Mouse (Mus musculus) CH12.LX (cell line): ENCODE measurements around the gene Edn2. TPM values are rescaled to one million over a fixed set of nuclear protein-coding genes. Genes with fewer than 3 reads are reported as not detected.

ENCODE experiments used
- DNase-seq: peaks from one replicate; pipeline ENCODE4 v3.0.0-alpha.2; 2013; ENCODE audit errors: extremely low read depth
- H3K27ac ChIP-seq: 2 replicates; pipeline ENCODE4 v1.5.1; 2012; ENCODE audit warnings: low read depth, mild to moderate bottlenecking, control low read depth, moderate library complexity; ENCODE audit not compliant: insufficient read depth
- H3K27me3 ChIP-seq: replicated peaks from 2 replicates; pipeline ENCODE3; 2012; ENCODE audit warnings: inconsistent platforms
- H3K36me3 ChIP-seq, 2 experiments: replicated peaks in 1 of 2; 2 replicates each; pipeline versions ENCODE3 to v1.6.1; 2012; ENCODE audit warnings: inconsistent platforms in 1 of 2, low read length in 1 of 2, mild to moderate bottlenecking in 1 of 2, mixed read lengths in 1 of 2, moderate library complexity in 1 of 2; ENCODE audit not compliant: control insufficient read depth in 1 of 2, insufficient read depth in 1 of 2
- H3K4me1 ChIP-seq, 2 experiments: 2 replicates each; pipeline ENCODE4 v1.6.1; 2012; ENCODE audit warnings: inconsistent platforms in 1 of 2, moderate library complexity in 1 of 2; ENCODE audit not compliant: insufficient read depth in 2 of 2, control insufficient read depth in 1 of 2
- H3K4me2 ChIP-seq: 2 replicates; pipeline ENCODE4 v1.6.1; 2012; ENCODE audit warnings: low read depth, mild to moderate bottlenecking, control low read depth; ENCODE audit not compliant: poor library complexity, insufficient read depth, severe bottlenecking
- H3K4me3 ChIP-seq, 3 experiments: fragments of 150-350 bp in 1 of 3; sonication (generic) in 1 of 3; replicated peaks in 1 of 3; 2 replicates each; pipeline versions ENCODE3 to v1.5.1; 2011 to 2012; ENCODE audit warnings: low read depth in 2 of 3, low read length in 2 of 3, mild to moderate bottlenecking in 2 of 3, moderate library complexity in 2 of 3, control low read depth in 1 of 3, improper control_type of control experiment in 1 of 3, inconsistent platforms in 1 of 3, mixed read lengths in 1 of 3; ENCODE audit not compliant: poor library complexity in 1 of 3
- H3K79me2 ChIP-seq: replicated peaks from 2 replicates; pipeline ENCODE4 v1.6.1; 2012; ENCODE audit warnings: mild to moderate bottlenecking, moderate library complexity; ENCODE audit not compliant: control insufficient read depth, poor library complexity, insufficient read depth, severe bottlenecking; ENCODE audit errors: extremely low read depth
- H3K9ac ChIP-seq: 2 replicates; pipeline ENCODE4 v1.6.1; 2012; ENCODE audit warnings: low read depth, mild to moderate bottlenecking, control low read depth, moderate library complexity; ENCODE audit not compliant: insufficient read depth
- H3K9me3 ChIP-seq: replicated peaks from 2 replicates; pipeline ENCODE3; 2012; ENCODE audit warnings: low read length, inconsistent platforms, mixed read lengths
- NELFE ChIP-seq: IDR thresholded peaks from 2 replicates; pipeline ENCODE4 v1.6.1; 2011; ENCODE audit warnings: low read depth, low read length, improper control_type of control experiment
- UBTF ChIP-seq: IDR thresholded peaks from 2 replicates; pipeline ENCODE4 v1.6.1; 2012; ENCODE audit warnings: low read depth, mild to moderate bottlenecking, inconsistent platforms, low read length, improper control_type of control experiment, moderate library complexity
- dilution Hi-C: fragments of 300-500 bp; cut with MboI; formaldehyde crosslinking; loops from 2 replicates; pipeline ENCODE4 v1.14.3; 2020; ENCODE audit warnings: low sequenced_read_pairs; ENCODE audit not compliant: extremely low pct_unique_long_range_greater_than_20kb, extremely low pct_ligation_motif_present
- in situ Hi-C: fragments of 300-500 bp; cut with MboI; formaldehyde crosslinking; loops from 3 replicates; pipeline ENCODE4 v1.14.3; 2019; ENCODE audit warnings: low sequenced_read_pairs, low pct_ligation_motif_present, low pct_unique_long_range_greater_than_20kb, mixed read lengths
- polyA plus RNA-seq: library from polyadenylated mRNA; unstranded; fragments of >175 nt; gene quantifications from 2 replicates; pipeline ENCODE4 v1.2.1, GENCODE M21; 2012; ENCODE audit warnings: low read depth; ENCODE audit not compliant: insufficient read length
- total RNA-seq, 2 experiments: library from RNA; depleted of rRNA; stranded (reverse); fragments of 300-350 nt in 1 of 2; fragments of >200 nt in 1 of 2; gene quantifications; 2 replicates each; pipeline ENCODE4 v1.2.3; 2012 to 2014

Gene Edn2
- total and polyA plus RNA-seq, 3 experiments: not detected

DNA sequence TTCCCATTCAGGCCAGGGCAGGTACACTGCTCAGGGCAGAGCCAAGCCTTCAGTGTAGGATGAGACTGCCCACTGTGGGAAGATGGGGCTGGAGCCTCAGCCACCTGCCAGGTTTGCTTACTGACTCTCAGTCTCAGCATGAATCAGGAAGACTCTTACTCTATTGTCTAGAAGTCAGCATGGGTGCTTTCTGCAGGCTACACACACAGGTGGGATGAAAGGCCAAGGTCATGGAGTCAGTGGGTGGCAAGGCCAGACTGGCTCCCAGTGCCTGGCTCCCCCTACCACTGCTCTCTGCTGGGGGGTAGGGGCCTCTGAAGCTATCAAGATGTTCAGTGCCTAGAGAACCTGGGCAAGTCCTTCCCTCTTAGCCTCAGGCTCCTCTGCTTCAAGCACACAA is 55.9 kb downstream of the Edn2 start:
- no peaks in the 10 kb centered on the region for H3K79me2 ChIP-seq
- no peak overlapping the region for H3K27ac ChIP-seq
- peaks cover 53% of the 10 kb centered on the region for H3K27me3 ChIP-seq
- no peaks in the 10 kb centered on the region for H3K9me3 ChIP-seq
- H3K36me3 ChIP-seq: no peaks in the 10 kb centered on the region
- DNase-seq: no peak
- H3K4me1 ChIP-seq: peaks cover 0 to 5% of the 10 kb centered on the region in 2 experiments; a peak in 2 of 4 replicates
- in situ Hi-C loops (no loop called here), dilution Hi-C loops (no loop called here)
- no peak for TF ChIP-seq UBTF
- no peak for TF ChIP-seq NELFE
- no peak overlapping the region for H3K9ac ChIP-seq
- H3K4me3 ChIP-seq: no peak overlapping the region
- H3K4me2 ChIP-seq: no peak overlapping the region

Other genes starting within 250 kb of the Edn2 start
- not detected in 2 replicates for gene AL607142.1, start 96.2 kb upstream of the Edn2 start, total RNA-seq (2012; rRNA removed)
- not detected in 2 replicates for gene AL607142.1, start 96.2 kb upstream of the Edn2 start, total RNA-seq (2014; rRNA removed)
- 22.0 TPM in 1 of 2 replicates, not detected in the other for gene AL607142.1, start 96.2 kb upstream of the Edn2 start, polyA plus RNA-seq
- gene Foxo6, start 126.1 kb downstream of the Edn2 start, total RNA-seq (2012; rRNA removed): not detected in 2 replicates
- gene Foxo6, start 126.1 kb downstream of the Edn2 start, total RNA-seq (2014; rRNA removed): not detected in 2 replicates
- not detected in 2 replicates for gene Foxo6, start 126.1 kb downstream of the Edn2 start, polyA plus RNA-seq
- 3.5 and 3.8 TPM in 2 replicates for gene Scmh1, start 244.1 kb downstream of the Edn2 start, total RNA-seq (2012; rRNA removed)
- gene Scmh1, start 244.1 kb downstream of the Edn2 start, total RNA-seq (2014; rRNA removed): 1.6 and 3.2 TPM in 2 replicates
- gene Scmh1, start 244.1 kb downstream of the Edn2 start, polyA plus RNA-seq: 19.2 and 24.0 TPM in 2 replicates